Mouse (Mus musculus): Measurements from ENCODE around the gene Rab3d. TPM values are rescaled to one million over a fixed set of nuclear protein-coding genes. Genes with fewer than 3 reads are reported as not detected.

The Rab3d gene
- polyA plus RNA-seq, 1 experiment from 2014 or later, result 9.2 TPM

- Histone ChIP-seq H3K9me3 (no peaks in the 10 kb centered on the region), H3K27me3 (replicated peaks) (no peaks in the 10 kb centered on the region), H3K4me2 (no peak overlapping the region), H3K4me1 (peaks cover 37% of the 10 kb centered on the region), H3K27ac (replicated peaks) (no peak overlapping the region), H3K4me3 (no peak overlapping the region), H3K9ac (no peak overlapping the region), H3K36me3 (peaks cover 9% of the 10 kb centered on the region)
- ATAC-seq (ENCODE audit: extremely low read depth, insufficient number of reproducible peaks, low FRiP score, low TSS enrichment), result no peak
- WGBS, result 94% methylated on average over 1 of the region's 1 CpGs
Measured at GRCm38 (mm10) chr9:21925506-21925905, 7.5 kb upstream of the Rab3d start.

GRCm38 (mm10) chr9:21925034-21925433 is 7.0 kb upstream of the Rab3d start:
- Histone ChIP-seq H3K4me2 (no peak overlapping the region), H3K36me3 (peaks cover 9% of the 10 kb centered on the region), H3K4me3 (no peak overlapping the region), H3K27ac (replicated peaks) (no peak overlapping the region), H3K9me3 (no peaks in the 10 kb centered on the region), H3K4me1 (peaks cover 37% of the 10 kb centered on the region), H3K9ac (no peak overlapping the region), H3K27me3 (replicated peaks) (no peaks in the 10 kb centered on the region)
- 87% methylated on average over 3 of the region's 3 CpGs for WGBS
- no peak for ATAC-seq (ENCODE audit: extremely low read depth, insufficient number of reproducible peaks, low FRiP score, low TSS enrichment)

GRCm38 (mm10) chr9:21924099-21924493 is 6.1 kb upstream of the Rab3d start:
- 21% methylated on average over 6 of the region's 6 CpGs for WGBS
- no peak overlapping the region for H3K4me3 ChIP-seq
- peaks cover 9% of the 10 kb centered on the region for H3K36me3 ChIP-seq
- H3K27ac ChIP-seq (replicated peaks), result peak overlapping the region; percentile 92
- H3K4me2 ChIP-seq, result peak overlapping the region; percentile 16; the same call in 1 of the 2 replicates
- H3K4me1 ChIP-seq, result peaks cover 37% of the 10 kb centered on the region
- no peak overlapping the region for H3K9ac ChIP-seq
- no peaks in the 10 kb centered on the region for H3K27me3 ChIP-seq (replicated peaks)
- ATAC-seq (ENCODE audit: extremely low read depth, insufficient number of reproducible peaks, low FRiP score, low TSS enrichment), result peak; percentile 71; the same call in 1 of the 2 replicates
- H3K9me3 ChIP-seq, result no peaks in the 10 kb centered on the region

- no peaks in the 10 kb centered on the region for H3K27me3 ChIP-seq (replicated peaks)
- 26% methylated on average over 3 of the region's 3 CpGs for WGBS
- H3K36me3 ChIP-seq, result peaks cover 9% of the 10 kb centered on the region
- ATAC-seq (ENCODE audit: extremely low read depth, insufficient number of reproducible peaks, low FRiP score, low TSS enrichment), result no peak
- H3K27ac ChIP-seq (replicated peaks), result peak overlapping the region; percentile 92
- H3K9me3 ChIP-seq, result no peaks in the 10 kb centered on the region
- H3K9ac ChIP-seq, result no peak overlapping the region
- H3K4me3 ChIP-seq, result no peak overlapping the region
- H3K4me2 ChIP-seq, result no peak overlapping the region
- H3K4me1 ChIP-seq, result peaks cover 42% of the 10 kb centered on the region
Measured at GRCm38 (mm10) chr9:21923490-21924098, 5.6 kb upstream of the Rab3d start.

- H3K4me2 ChIP-seq, result no peak overlapping the region
- no peak overlapping the region for H3K9ac ChIP-seq
- WGBS, result 90% methylated on average over 4 of the region's 4 CpGs
- peak overlapping the region; percentile 92 for H3K27ac ChIP-seq (replicated peaks)
- no peak for ATAC-seq (ENCODE audit: extremely low read depth, insufficient number of reproducible peaks, low FRiP score, low TSS enrichment)
- peaks cover 9% of the 10 kb centered on the region for H3K36me3 ChIP-seq
- peaks cover 46% of the 10 kb centered on the region for H3K4me1 ChIP-seq
- H3K9me3 ChIP-seq, result no peaks in the 10 kb centered on the region
- H3K27me3 ChIP-seq (replicated peaks), result no peaks in the 10 kb centered on the region
- H3K4me3 ChIP-seq, result no peak overlapping the region
Measured at GRCm38 (mm10) chr9:21923036-21923435, 5.0 kb upstream of the Rab3d start.

- Histone ChIP-seq H3K9me3 (no peaks in the 10 kb centered on the region), H3K36me3 (peaks cover 2% of the 10 kb centered on the region; the same call in 1 of the 2 replicates), H3K27ac (replicated peaks) (peak overlapping the region; percentile 34; the same call in 1 of the 2 replicates), H3K4me1 (peaks cover 26% of the 10 kb centered on the region), H3K4me2 (peak overlapping the region; percentile 97), H3K27me3 (replicated peaks) (peaks cover 11% of the 10 kb centered on the region), H3K9ac (peak overlapping the region; percentile 33; the same call in 1 of the 2 replicates), H3K4me3 (peak overlapping the region; percentile 75)
- WGBS, result 18% methylated on average over 5 of the region's 5 CpGs
- no peak for ATAC-seq (ENCODE audit: extremely low read depth, insufficient number of reproducible peaks, low FRiP score, low TSS enrichment)
Measured at GRCm38 (mm10) chr9:21918692-21919384, 846 bp upstream of the Rab3d start.

- no peaks in the 10 kb centered on the region for H3K9me3 ChIP-seq
- peak overlapping the region; percentile 97 for H3K4me2 ChIP-seq
- ATAC-seq (ENCODE audit: extremely low read depth, insufficient number of reproducible peaks, low FRiP score, low TSS enrichment), result no peak
- H3K27ac ChIP-seq (replicated peaks), result no peak overlapping the region
- peak overlapping the region; percentile 82 for H3K9ac ChIP-seq
- peaks cover 11% of the 10 kb centered on the region for H3K27me3 ChIP-seq (replicated peaks)
- H3K36me3 ChIP-seq, result peaks cover 2% of the 10 kb centered on the region; the same call in 1 of the 2 replicates
- H3K4me1 ChIP-seq, result peaks cover 17% of the 10 kb centered on the region
- 2% methylated on average over 35 of the region's 35 CpGs for WGBS
- H3K4me3 ChIP-seq, result peak overlapping the region; percentile 75
Measured at GRCm38 (mm10) chr9:21917493-21918034, 428 bp downstream of the Rab3d start.

DNA sequence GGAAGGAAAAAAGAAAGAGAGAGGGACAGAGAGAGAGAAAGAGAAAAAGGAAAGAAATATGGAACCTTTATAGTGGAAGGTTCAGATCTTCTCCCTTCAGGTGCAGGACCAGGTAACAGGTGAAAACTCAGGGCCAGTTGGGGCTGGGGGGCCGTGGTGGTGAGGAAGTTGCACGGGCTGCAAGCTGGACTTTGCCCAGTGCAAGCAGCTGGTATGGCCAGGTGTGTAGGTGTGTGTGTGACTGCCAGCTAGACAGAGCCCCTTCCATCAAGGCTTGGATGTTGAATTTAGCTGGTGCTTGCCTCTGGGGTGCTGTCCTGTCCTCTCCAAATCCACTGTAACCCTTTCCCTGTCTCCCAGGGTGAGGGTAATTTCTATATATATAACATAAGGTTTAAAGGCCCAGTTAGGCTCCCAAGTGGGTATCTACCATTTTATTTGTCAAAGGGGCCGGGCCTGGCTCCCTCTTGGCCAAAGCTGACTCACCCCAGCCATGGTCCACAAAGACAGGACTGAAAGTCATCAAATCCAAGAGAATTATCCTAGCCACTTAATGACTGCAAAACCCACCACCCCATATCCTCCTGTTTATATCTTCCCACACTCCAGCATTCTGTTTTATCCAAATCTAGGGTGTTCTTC is 1.0 kb downstream of the Rab3d start:
- Histone ChIP-seq H3K27ac (replicated peaks) (no peak overlapping the region), H3K9me3 (no peaks in the 10 kb centered on the region), H3K4me2 (peak overlapping the region; percentile 97), H3K4me1 (peaks cover 17% of the 10 kb centered on the region), H3K9ac (peak overlapping the region; percentile 82), H3K4me3 (peak overlapping the region; percentile 75), H3K36me3 (peaks cover 2% of the 10 kb centered on the region; the same call in 1 of the 2 replicates), H3K27me3 (replicated peaks) (peaks cover 11% of the 10 kb centered on the region)
- no peak for ATAC-seq (ENCODE audit: extremely low read depth, insufficient number of reproducible peaks, low FRiP score, low TSS enrichment)
- WGBS, result 63% methylated on average over 3 of the region's 3 CpGs

- 68% methylated on average over 10 of the region's 10 CpGs for WGBS
- Histone ChIP-seq H3K4me2 (no peak overlapping the region), H3K27ac (replicated peaks) (no peak overlapping the region), H3K4me3 (no peak overlapping the region), H3K9me3 (no peaks in the 10 kb centered on the region), H3K27me3 (replicated peaks) (peaks cover 12% of the 10 kb centered on the region), H3K4me1 (no peaks in the 10 kb centered on the region), H3K9ac (no peak overlapping the region), H3K36me3 (no peaks in the 10 kb centered on the region)
- ATAC-seq (ENCODE audit: extremely low read depth, insufficient number of reproducible peaks, low FRiP score, low TSS enrichment), result no peak
Measured at GRCm38 (mm10) chr9:21909474-21910223, 8.3 kb downstream of the Rab3d start.

- Histone ChIP-seq H3K4me3 (no peak overlapping the region), H3K27me3 (replicated peaks) (peaks cover 16% of the 10 kb centered on the region), H3K4me1 (no peaks in the 10 kb centered on the region), H3K36me3 (no peaks in the 10 kb centered on the region), H3K27ac (replicated peaks) (no peak overlapping the region), H3K9ac (no peak overlapping the region), H3K9me3 (no peaks in the 10 kb centered on the region), H3K4me2 (no peak overlapping the region)
- ATAC-seq (ENCODE audit: extremely low read depth, insufficient number of reproducible peaks, low FRiP score, low TSS enrichment), result no peak
- WGBS, result 62% methylated on average over 11 of the region's 11 CpGs
Measured at GRCm38 (mm10) chr9:21908216-21908615, 9.8 kb downstream of the Rab3d start.

DNA sequence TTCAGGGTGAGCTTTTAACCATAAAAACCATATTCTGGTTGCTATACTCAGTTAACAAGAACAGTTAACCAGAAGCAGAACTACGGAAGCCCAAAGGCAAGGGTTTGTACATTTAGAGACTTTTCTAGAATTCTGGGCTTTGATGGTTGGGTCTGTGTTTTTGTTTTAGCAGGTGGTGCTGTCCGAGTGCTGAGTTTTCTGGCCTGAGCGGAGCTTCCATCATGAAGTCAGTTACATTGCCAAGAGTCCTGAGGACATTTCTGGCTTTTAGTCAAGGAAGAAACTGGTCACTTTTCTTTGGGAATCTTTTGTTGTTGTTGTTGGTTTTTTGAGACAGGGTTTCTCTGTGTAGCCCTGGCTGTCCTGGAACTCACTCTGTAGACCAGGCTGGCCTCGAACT is 14.0 kb downstream of the Rab3d start:
- Histone ChIP-seq H3K4me3 (no peak overlapping the region), H3K27me3 (replicated peaks) (peaks cover 22% of the 10 kb centered on the region), H3K9ac (no peak overlapping the region), H3K27ac (replicated peaks) (no peak overlapping the region), H3K4me1 (no peaks in the 10 kb centered on the region), H3K9me3 (no peaks in the 10 kb centered on the region), H3K4me2 (no peak overlapping the region), H3K36me3 (no peaks in the 10 kb centered on the region)
- ATAC-seq (ENCODE audit: extremely low read depth, insufficient number of reproducible peaks, low FRiP score, low TSS enrichment), result no peak
- WGBS, result 84% methylated on average over 4 of the region's 4 CpGs
